In the genomic region with DNA sequence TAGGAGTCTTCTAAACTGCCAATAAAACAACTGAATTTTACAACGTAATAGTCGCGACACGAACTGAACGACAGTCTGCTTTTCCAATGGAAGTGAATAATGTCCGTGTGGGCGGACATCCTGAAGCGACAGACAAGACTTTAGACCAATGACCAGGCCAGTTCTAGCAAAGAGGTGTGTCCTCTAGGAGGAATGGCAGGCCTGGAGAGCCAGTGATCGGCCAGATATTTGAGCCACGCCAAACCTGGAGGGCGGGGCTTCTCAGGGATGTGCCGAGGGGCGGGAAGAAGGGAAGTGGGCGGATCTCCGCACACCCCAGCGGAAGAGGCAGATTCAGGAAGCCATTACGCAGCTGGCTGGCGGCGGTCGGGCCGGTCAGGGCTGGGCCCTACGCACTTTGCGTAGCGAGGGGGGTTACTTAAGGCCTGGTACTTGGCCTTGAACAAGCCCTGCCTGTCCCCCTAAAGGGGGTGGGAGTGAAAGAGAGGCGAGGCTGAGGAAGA, we compare ENCODE assay signal across 8 mouse cellular contexts. TPM values are rescaled to one million over a fixed set of nuclear protein-coding genes. Genes with fewer than 3 reads are reported as not detected.
A peak's percentile ranks its signal among the peaks of the same experiment; 100 is the strongest.
DNase-seq lines count a peak whose midpoint lies in the region; ATAC-seq lines count a peak whose summit lies in the region.

No protein-coding gene starts in this region.

- H3K9ac ChIP-seq in kidney, embryonic 15.5 days, result peak overlapping the region; percentile 46; the same call in 1 of the 2 replicates

- H3K4me2 ChIP-seq in kidney, embryonic 15.5 days, result peak overlapping the region; percentile 91

- H3K9me3 ChIP-seq in heart, embryonic 10.5 days, result no peaks in the 10 kb centered on the region
- H3K9me3 ChIP-seq in kidney, embryonic 15.5 days (replicated peaks), result no peaks in the 10 kb centered on the region

- DNase-seq in B cell, adult 2 months, result peak; percentile 99
- DNase-seq in brain, adult 2 months (ENCODE audit: low read depth, low spot score), result peak; percentile 100
- peak; percentile 100 for DNase-seq in heart, embryonic 10.5 days (ENCODE audit: low spot score)
- peak; percentile 99 for DNase-seq in liver
- DNase-seq in spleen, postnatal 4 days (ENCODE audit: low spot score in 2 of 2), result peak; percentile 98 to 99

- H3K4me3 ChIP-seq in heart, embryonic 10.5 days, result peak overlapping the region; percentile 84
- peak overlapping the region; percentile 85 for H3K4me3 ChIP-seq in kidney, embryonic 15.5 days (replicated peaks)

- no peaks in the 10 kb centered on the region for H3K27me3 ChIP-seq in heart, embryonic 10.5 days (ENCODE audit: insufficient read depth, poor library complexity, severe bottlenecking)
- H3K27me3 ChIP-seq in kidney, embryonic 15.5 days, result no peaks in the 10 kb centered on the region

- ATAC-seq in erythroblast, adult 5-6 weeks (replicated peaks; ENCODE audit: low FRiP score, poor library complexity, severe bottlenecking), result peak; percentile 90
- peak; percentile 96 for ATAC-seq in kidney, embryonic 15.5 days (replicated peaks; ENCODE audit: low FRiP score)
- peak; percentile 89 for ATAC-seq in monocyte, adult 5-6 weeks (replicated peaks; ENCODE audit: insufficient number of reproducible peaks, low FRiP score, low TSS enrichment, poor library complexity, severe bottlenecking)

- peaks cover 15% of the 10 kb centered on the region; the same call in 1 of the 2 replicates for H3K36me3 ChIP-seq in heart, embryonic 10.5 days
- H3K36me3 ChIP-seq in kidney, embryonic 15.5 days, result peaks cover 18% of the 10 kb centered on the region

- under 1% methylated on average over 25 of the region's 25 CpGs for WGBS in heart, embryonic 10.5 days
- WGBS in kidney, embryonic 15.5 days, result 0% methylated on average over 25 of the region's 25 CpGs

- peak overlapping the region; percentile 92 for H3K27ac ChIP-seq in heart, embryonic 10.5 days
- H3K27ac ChIP-seq in kidney, embryonic 15.5 days, result peak overlapping the region; percentile 99

- H3K4me1 ChIP-seq in heart, embryonic 10.5 days, result peaks cover 52% of the 10 kb centered on the region
- peaks cover 50% of the 10 kb centered on the region for H3K4me1 ChIP-seq in kidney, embryonic 15.5 days

RNA-seq across cellular contexts. Expression of a gene that starts 0.7 kb away (rescaled TPM):
- total RNA-seq in erythroblast, adult 5-6 weeks (2015; ENCODE audit: low replicate concordance), result 2.1 and 6.3 TPM in 2 replicates
- 4.2 and 16.2 TPM in 2 replicates for total RNA-seq in erythroblast, adult 5-6 weeks (2017; ENCODE audit: low replicate concordance)
- polyA plus RNA-seq in heart, embryonic 10.5 days (2016; fragmentation: Nextera tagmentation; extraction: Ambion mirVana), result 17.0 and 17.3 TPM in 2 replicates
- 20.4 and 20.7 TPM in 2 replicates for polyA plus RNA-seq in kidney, embryonic 15.5 days (2015; fragmentation: Nextera tagmentation; extraction: Ambion mirVana)
- total RNA-seq in monocyte, adult 5-6 weeks (2017), result 27.4 to 47.7 TPM (median 28.0 TPM) in 3 replicates

RNA-seq across cellular contexts. Expression of a gene that starts 1.7 kb away (rescaled TPM):
- 0.77 and 0.84 TPM in 2 replicates for total RNA-seq in erythroblast, adult 5-6 weeks (2015; ENCODE audit: low replicate concordance)
- 0.98 and 2.1 TPM in 2 replicates for total RNA-seq in erythroblast, adult 5-6 weeks (2017; ENCODE audit: low replicate concordance)
- polyA plus RNA-seq in heart, embryonic 10.5 days (2016; fragmentation: Nextera tagmentation; extraction: Ambion mirVana), result 5.4 and 5.5 TPM in 2 replicates
- 6.3 and 6.8 TPM in 2 replicates for polyA plus RNA-seq in kidney, embryonic 15.5 days (2015; fragmentation: Nextera tagmentation; extraction: Ambion mirVana)
- total RNA-seq in monocyte, adult 5-6 weeks (2017), result 4.4 to 6.9 TPM (median 6.5 TPM) in 3 replicates

RNA-seq across cellular contexts. Expression of a gene that starts 56.2 kb away (rescaled TPM):
- total RNA-seq in erythroblast, adult 5-6 weeks (2015; ENCODE audit: low replicate concordance), result 1.5 and 1.7 TPM in 2 replicates
- total RNA-seq in erythroblast, adult 5-6 weeks (2017; ENCODE audit: low replicate concordance), result 2.8 and 6.6 TPM in 2 replicates
- polyA plus RNA-seq in heart, embryonic 10.5 days (2016; fragmentation: Nextera tagmentation; extraction: Ambion mirVana), result 34.4 and 46.6 TPM in 2 replicates
- polyA plus RNA-seq in kidney, embryonic 15.5 days (2015; fragmentation: Nextera tagmentation; extraction: Ambion mirVana), result 30.5 and 31.2 TPM in 2 replicates
- 2.2 to 7.0 TPM (median 3.6 TPM) in 3 replicates for total RNA-seq in monocyte, adult 5-6 weeks (2017)

Comparison
In these comparisons a context has a peak if more than half of its experiments do, and no peak if none do; other contexts are left out.
1. Peak in every context shown above with its lines: DNase-seq, ATAC-seq, H3K4me3 ChIP-seq and H3K27ac ChIP-seq.